Mouse (Mus musculus): ENCODE data around the gene March1.

March1 gene

GRCm38 (mm10) chr8:66433577-66433976 lies 815.9 kb downstream of the March1 start:
- no peak for DNase-seq

DNA sequence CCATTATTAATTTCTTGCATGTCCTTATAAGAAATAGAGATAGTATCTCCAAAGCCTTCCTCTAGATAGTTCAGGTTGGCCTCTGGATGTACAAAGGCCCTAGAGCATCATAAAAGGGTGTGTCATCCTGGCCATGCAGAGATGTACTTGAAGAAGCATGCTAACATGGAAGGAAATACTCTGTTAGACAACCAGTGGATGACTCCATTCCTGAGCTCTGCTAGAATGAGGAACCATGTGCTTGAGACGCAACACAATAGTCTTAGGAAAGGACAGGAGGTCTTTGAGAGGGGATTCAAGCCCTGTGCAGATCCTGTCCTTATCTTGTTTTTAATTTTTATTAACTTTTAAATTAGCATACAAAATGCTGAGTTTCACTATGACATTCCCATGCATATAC lies 819.1 kb downstream of the March1 start:
- DNase-seq, result peak; percentile 15

DNA sequence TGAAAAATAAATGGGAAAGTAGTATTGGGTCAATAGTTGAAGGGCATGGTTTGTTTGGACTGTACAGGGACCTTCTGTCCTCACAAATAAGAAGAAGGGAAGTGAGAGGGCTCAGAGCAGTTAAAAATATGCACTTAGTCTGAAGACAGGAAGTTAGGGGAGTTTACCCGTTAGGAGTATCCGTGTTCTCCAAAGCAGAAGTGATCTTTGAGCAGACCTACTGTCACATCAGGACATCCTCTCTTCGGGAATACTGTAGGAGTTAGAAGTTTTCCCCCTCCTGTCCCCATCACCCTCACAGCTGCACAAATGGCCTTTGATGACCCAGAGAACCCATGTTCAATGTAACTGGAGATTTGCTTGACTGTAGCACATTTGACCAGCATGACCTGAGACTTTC lies 820.2 kb downstream of the March1 start:
- peak; percentile 20 for DNase-seq

- DNase-seq, result peak; percentile 38
Observed at GRCm38 (mm10) chr8:66438468-66438867, 820.8 kb downstream of the March1 start.

- no peak for DNase-seq
Observed at GRCm38 (mm10) chr8:66441123-66441522, 823.4 kb downstream of the March1 start.

GRCm38 (mm10) chr8:66442778-66443177 lies 825.1 kb downstream of the March1 start:
- DNase-seq, result peak; percentile 46

GRCm38 (mm10) chr8:66444141-66444540 lies 826.4 kb downstream of the March1 start:
- peak; percentile 62 for DNase-seq

DNA sequence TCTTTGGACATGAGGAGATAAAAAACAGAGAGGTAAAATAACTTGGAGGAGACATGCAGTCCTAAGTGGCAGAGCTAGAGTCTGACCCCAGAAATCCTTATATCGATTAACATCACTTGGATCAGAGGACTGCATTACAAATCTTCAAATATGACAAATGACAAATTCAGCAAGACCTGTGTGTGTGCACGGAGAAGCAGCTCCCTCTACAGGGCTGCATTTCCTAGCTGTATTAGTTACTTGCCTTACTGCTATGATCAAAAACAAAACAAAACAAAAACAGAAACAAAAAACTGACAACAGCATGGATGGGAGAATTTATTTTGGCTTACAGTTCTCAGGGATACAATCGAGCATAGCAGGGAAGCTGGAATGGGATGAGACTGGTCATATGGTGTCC lies 827.7 kb downstream of the March1 start:
- no peak for DNase-seq

DNA sequence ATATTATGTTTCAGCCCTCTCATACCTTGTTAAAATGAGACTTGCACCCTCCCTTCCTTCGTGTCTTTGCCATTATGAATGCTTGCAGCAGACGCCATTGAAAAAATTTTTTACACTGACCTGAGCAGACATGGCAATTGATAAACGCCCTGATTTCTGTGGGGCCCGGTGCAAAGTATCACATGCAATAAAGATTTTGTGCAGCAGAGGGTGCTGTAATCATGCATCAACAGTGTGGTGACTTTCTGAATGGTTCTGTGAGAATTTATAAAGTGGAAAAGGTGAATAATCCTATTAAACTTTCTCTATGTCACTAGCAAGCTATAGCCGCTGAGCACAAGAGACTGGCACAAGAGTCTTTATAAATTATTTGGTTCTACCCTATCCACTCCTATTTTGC lies 833.0 kb downstream of the March1 start:
- DNase-seq, result peak; percentile 60

GRCm38 (mm10) chr8:66457057-66457456 lies 839.4 kb downstream of the March1 start:
- no peak for DNase-seq

DNA sequence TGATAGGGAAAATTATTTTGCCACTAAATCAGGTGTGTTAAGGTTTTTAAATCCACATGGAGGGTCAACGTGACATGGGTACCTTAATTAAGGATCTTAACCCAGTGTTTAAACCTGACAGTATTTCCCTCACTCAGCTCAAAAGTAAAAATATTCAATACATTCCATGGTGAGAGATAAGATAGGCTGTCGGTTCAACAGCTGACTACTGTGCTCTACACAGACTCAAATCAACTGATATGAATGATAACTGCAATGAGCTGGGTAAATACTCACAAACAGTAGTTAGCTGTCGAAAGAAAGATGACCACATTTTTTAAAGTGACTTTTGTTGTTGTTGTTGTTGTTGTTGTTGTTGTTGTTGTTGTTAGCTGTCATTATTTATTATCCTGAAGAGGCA lies 852.1 kb downstream of the March1 start:
- DNase-seq, result no peak

DNA sequence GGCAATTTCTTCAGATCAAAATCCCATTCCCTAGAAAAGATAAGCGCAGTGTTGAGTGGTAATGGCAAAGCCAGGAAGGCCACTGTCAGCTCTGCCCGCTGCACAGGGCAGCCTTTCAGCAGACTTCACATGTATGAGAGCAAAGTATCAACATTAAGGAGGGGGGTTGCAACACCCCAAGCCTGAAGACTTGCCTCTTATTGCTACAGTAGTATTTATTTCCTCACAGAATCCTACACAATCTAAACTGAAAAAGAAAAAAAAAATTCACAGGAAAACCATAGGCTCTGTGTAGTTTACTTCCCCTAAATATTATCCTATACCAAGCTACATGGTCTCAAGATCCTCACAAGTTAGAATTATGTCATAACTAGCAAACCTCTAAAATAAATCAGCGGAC lies 859.2 kb downstream of the March1 start:
- no peak for DNase-seq

DNA sequence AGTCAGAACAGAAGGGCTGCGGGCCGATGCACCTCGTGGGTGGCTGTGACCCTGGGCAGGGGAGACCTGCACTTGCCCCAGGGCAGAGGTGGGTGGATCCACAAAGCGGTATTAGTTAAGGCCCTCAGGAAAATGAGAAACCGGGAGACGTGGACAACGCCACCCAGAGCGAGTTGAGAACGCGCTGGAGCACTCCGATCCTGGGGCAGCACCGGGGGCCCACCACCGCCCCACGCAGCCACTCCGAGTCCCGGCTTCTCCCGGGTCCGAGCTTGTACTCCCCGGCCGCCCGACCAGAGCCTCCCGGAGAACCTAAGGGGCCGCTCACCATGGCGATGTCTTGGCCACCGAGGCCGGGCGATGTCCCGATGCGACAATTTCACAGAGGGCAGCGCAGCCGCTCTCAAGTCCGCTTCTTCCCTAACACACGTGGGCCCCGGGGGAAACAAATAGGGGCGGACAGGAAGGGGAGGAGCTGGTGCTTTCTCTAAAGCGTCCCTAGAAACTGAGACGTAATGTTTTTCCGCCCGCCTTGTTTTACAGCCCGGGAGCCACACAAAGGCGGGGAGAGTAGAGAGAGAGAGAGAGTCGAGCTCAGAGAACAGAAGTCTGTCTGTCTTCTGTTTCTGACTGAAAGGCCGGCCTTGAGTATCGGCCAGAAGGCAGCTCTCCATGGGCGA lies 868.5 kb downstream of the March1 start, which contains the start of gene Tma16:
Tma16 (minus strand) TSS at position 447 of the 680 bp plus-strand sequence.
- peak; percentile 80 for DNase-seq

DNA sequence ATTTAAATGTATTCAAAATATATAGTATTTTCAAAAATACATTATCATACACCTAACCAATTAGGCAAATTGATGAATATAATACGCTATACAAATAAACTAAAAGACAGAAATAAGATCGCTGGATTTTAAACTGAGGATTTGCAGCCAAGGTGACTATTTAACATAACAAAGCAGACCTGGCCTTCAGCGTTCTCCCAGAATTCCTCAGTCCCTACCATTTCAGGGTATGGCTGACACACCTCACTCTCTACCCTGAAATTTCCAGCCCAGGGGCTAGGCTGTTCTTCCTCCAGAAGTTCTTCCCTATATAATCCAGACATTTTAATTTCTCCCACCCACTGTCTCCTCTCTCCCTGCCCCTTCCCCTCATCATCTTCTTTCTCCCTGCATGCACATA lies 870.9 kb downstream of the March1 start:
- no peak for DNase-seq

DNA sequence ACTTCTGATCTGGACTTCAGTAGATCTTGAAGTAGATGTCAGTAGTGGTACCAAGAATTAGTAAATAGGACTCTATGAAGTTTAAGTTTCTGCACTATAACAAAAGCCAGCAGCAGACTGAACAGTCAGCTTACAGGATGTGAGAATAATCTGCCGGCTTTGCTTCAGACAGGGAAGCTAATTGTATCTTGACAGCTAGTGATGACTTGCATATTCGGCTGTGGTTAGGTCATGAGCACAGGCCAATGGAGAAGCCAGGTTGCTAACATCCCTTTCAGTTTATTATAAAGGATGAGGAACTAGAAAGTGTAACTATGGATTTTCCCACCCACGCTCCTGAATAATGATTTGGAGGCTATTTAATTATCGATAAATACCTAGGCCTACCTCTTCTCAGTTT lies 872.9 kb downstream of the March1 start:
- DNase-seq, result peak; percentile 23

DNA sequence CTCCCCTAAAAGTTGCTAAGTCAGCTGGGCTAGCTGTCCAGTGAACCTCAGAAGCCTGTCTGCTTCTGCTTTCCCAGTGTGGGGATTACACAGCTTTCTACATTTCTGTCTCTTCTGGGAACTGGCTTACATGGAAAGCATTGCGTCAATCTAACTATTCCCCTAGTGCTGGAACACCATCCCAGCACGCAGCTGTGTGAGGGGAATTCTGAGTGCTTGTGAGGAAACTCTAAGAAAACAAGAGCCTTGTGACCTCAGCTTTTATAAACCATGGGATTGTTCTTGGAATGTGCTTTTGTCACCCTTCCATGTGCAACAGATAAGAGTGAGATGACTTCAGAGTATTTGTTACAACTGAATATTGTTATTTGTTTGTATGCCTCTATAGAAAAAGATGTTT lies 876.8 kb downstream of the March1 start:
- DNase-seq, result peak; percentile 36

- DNase-seq, result peak; percentile 84
Observed at GRCm38 (mm10) chr8:66495726-66496125, 878.0 kb downstream of the March1 start.

DNA sequence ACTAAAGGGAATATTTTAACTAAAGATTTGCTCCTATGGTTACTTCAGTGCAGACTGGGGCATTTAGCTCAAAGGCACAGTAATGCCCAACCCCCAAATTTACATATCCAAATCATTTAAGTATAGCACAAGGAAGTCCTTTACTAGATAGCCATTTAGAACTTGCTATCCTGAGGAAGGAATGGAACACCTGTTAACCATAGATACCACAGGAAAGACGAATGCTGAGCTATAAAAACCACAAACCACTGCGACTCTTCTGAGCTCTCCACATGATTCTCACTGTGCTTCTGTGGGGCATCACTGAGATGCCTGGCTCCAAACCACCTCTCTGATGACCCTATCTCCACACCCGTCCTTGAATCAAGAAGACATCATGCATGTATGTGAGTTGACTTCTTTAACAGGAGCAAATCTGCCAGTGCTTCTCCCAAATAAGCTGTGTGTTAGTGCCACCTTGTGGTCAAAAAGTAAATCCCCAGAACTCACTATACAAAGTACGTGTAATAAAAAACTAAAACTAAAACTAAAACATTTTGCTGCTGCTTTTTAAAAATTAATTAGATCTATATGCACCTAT lies 879.4 kb downstream of the March1 start:
- peak; percentile 60 for DNase-seq

DNA sequence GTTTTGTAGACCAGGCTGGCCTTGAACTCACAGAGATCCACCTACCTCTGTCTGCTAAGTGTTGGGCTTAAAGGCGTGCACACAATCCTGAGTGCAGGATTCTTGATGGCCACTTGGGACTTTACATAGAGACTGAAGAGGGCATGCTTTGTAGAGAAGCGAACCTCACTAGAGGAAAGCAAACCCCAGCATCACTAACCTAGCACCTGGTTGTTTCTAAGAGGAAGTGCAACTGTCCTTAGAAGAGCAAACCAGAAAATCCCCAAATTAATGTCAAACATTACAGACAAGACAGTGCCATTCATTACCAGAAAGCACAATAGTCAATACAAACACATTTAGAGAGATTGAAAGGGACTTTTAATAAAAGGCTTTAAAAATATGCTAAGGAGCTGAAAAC lies 885.7 kb downstream of the March1 start:
- no peak for DNase-seq

- no peak for DNase-seq
Observed at GRCm38 (mm10) chr8:66511537-66511936, 893.8 kb downstream of the March1 start, which contains the start of gene Tktl2. Gene Tktl2, plus strand, starts transcription at chr8:66511756.

- DNase-seq, result no peak
Observed at GRCm38 (mm10) chr8:66519149-66519548, 901.4 kb downstream of the March1 start.

DNA sequence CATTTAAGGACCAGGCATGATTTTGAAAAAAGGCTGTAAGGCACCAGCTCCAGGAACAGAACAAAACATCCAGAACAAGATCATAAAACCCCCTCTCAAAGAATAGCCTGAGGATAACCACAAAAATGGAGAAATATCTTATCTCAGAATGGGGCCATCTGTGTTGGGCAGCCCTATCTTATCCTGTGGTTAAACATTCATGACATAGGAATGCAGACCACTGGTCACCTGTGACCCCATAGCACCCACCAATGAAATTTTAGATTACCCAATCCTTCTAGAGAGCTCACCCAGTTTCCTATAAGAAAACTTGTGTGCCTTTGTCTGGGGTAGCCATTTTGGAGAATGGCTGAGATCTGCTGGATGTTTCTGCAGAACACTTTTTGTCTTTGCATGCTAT lies 902.9 kb downstream of the March1 start:
- no peak for DNase-seq

Measured in lung, postnatal 36 days (tissue).